Mouse (Mus musculus): Measurements from ENCODE around the gene Fgfr2.
"Not testable (repeated sequence)": the region's sequence is repeated elsewhere in the genome, so short reads cannot be mapped to it uniquely, and the experiment has no call there.

Gene Fgfr2

GRCm38 (mm10) chr7:132480696-132481306, 642.3 kb downstream of the Fgfr2 start:
- DNase-seq, result no peak

GRCm38 (mm10) chr7:132478295-132478809, 644.8 kb downstream of the Fgfr2 start:
- DNase-seq, result no peak

GRCm38 (mm10) chr7:132477753-132478152, 645.4 kb downstream of the Fgfr2 start:
- DNase-seq, result no peak

GRCm38 (mm10) chr7:132476491-132476890, 646.7 kb downstream of the Fgfr2 start:
- no peak for DNase-seq

DNA sequence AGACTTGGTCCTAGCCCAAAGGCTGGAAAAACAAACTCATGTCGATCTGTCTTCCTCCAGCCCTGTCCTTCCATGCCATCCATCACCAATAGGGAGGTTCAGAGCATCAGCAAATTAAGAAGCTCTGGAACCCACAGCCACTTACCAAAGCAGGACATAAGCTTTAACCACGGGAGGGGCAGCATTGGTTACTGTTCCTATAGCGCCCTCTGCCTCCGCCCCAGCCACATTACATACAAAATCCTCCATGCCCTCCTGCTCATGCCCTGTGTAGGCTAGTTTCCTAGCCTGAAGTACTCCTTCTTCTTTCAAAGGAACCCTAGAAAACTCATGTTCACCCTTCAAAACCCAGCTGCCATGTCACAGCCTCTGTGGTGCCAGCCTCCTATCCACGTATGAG, 648.1 kb downstream of the Fgfr2 start:
- peak; percentile 63 for DNase-seq

DNA sequence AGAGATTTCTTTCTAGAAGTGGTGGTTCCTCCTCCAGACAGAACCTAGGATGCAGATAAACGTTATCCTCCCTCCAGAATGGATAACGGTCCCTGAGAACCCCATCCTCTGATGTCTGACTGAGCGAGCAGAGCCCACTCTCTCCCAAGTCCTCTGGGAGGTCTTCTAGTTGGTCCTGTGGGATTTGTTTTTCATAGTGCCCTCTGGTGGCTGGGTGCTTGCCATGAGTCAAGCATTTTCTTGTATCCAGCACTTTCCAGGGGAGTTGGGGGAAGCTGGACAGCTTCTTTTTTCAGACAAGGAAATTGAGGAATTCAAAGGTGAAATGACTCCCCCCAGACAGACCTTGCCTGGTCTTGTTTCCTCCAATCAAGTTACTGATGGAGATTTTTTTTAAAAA, 651.8 kb downstream of the Fgfr2 start:
- no peak for DNase-seq

DNA sequence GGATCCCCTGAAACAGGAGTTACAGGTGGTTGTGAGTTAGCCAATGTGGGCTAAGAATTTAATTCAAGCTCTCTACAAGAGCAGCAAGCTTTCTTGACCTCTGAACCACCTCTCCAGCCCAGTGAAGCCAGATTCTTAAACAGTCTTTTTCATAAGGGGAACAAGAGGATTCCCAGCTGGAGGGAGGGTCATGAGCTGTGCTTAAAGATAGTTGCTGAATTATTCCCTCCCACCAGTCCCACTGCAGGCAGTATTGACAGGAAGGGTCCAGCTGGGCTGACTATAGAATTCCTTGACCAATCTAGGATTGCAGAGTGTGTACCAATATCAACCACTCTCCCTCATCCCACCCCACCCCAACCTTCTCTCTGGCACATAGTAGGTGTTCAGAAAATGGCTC, 654.8 kb downstream of the Fgfr2 start:
- DNase-seq, result no peak

- no peak for DNase-seq
Measured at GRCm38 (mm10) chr7:132465897-132466296, 657.3 kb downstream of the Fgfr2 start.

DNA sequence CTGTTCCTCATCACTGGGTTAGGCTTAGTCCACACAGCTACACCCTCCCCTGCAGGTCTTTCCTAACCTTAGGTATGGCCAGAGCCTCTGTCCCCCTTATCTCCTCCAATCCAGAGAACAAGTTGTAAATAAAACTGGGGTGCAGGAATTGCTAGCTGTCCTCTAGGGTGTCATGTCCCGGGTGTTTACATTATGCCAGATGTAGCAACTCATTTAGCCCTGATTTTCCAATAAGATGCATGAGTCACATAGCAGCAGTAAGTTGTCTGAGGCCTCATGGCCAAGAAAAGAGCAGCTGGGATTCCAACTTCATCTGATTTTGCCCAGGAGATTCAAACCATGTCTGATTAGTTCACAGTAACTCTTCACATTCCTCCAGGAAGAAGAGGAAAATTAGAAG, 658.3 kb downstream of the Fgfr2 start:
- DNase-seq, result no peak

DNA sequence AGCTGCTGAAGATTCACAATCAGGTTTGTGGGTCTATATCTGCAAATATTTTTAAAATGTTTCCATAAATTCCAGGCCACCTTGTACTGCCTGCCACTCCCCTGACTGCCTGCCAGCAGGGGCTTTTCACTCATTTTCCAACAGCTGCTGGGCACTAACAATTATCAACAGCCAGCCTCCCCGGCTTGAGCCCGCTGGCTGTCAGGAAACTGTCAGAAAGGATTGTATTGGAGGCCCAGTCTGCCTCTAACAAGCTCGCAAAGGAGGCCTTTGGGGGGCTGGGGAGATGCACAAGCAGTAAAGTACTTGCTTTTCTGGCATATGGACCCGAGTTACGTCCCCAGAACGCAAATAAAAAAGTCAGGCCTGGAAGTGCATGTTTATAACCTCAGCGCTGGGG, 664.7 kb downstream of the Fgfr2 start:
- DNase-seq, result no peak

DNA sequence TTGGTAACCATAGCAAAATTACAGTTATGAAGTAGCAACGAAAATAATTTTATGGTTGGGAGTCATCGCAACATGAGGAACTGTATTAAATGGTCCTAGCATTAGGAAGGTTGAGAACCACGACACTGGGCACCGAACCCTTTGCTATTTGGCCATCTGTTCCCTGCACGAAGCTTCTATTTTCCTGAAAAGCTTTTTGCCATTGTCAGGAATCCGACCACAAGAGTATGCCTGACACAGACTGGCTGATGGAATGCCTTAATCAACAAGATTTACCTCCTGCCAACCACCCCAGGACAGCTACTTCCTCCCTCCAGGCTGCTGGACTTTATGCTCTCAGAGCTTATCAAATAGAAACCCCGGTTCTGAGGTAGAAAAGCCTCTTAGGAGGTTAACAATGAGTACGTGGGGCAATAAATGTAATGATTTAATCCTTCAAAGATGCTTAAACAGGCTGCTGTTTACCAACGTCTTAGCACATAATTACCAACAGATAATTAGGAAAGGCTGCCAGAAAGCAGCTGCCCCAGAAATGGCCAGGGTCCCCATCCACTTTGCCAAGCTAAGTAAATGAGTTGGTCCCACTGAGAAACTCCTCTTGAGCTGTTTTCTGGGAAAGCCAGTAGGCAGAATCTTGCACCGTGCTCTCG, 668.0 kb downstream of the Fgfr2 start:
- DNase-seq, result no peak

DNA sequence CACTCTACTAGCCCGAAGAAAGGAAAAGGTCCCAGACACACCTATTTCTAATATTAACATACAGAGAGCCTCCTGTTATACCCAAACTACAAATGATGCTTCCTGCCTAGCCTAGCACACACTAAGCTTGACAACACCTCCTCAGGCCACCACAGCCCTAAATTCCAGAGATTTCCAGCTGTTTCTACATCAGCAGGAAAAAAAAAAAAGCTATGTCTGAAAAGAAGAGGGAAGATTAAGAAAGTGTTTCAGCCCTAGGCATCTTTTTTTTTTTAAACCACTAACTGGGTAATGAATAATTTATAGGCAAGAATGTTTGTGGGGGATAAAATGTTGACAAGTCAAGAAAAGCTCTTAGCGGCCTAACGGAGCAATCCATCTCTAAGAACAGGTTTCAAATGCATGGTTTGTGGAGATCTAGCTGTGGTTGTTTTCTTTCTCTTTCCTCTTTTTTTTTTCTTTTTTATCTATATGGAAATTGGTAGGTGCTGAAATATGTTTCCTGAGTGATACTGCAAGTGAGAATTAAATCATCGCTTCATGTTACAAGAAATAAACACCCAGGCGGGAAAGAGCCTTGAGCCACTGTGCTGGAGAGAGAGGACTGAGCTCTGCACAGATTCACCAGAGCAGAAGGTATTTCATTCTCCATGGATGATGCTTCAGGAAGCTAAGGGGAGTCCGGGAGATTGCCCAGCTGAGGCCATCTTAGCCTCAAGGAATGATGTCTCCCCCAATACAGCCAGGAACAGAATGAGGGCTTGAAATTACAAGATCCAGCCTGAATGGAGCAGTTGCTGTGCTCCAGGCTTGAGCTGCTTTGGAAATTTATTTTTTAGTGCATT, 673.0 kb downstream of the Fgfr2 start:
- no peak for DNase-seq

DNA sequence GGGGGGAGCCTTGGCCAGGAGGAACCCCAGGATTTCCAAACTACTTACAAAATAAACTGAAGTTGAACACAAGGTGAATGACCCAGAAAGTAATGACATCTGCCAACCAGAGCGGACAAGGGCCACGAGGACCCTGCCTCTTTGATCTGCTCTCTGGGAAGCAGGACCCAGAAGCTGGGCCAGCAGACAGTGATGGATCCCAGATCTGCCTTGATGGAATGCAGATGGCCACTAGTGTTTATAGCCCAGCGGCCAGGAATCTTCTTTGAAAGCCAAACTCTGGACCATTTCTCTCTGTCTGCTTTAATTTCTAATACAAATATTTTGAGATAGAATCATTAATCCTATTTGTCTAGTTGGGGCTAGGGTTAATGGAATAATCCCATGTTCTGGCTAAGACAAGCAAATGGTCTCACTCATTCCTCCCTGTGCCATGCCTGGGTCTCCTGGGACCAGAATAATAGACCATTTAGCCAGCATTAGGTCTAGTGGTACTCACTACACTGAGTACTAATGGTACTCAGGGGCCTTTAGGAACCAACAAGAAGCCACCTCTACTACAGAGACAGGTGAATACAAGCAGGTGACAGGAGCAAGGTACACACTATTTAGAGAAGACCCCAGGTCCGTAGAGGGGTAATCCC, 674.5 kb downstream of the Fgfr2 start:
- DNase-seq, result no peak

DNA sequence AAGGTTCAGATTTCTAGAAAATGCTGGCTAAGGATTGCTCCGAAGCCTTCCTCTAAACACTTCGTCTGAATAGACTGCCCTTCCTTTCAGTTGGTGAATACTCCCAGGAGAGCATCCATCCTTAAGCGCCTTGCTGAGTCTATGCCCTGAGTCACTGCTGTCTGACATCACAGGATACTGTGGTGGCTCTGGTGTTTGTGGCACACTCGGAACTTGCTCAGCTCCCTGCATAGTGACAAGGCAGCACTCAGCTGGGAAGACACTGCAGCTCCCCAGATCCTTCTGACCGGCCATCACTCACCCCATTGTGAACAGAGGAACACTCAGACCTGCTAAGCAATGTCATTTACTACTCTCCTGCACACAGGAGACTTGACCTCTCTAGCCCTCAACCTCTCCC, 675.6 kb downstream of the Fgfr2 start:
- DNase-seq, result no peak

DNA sequence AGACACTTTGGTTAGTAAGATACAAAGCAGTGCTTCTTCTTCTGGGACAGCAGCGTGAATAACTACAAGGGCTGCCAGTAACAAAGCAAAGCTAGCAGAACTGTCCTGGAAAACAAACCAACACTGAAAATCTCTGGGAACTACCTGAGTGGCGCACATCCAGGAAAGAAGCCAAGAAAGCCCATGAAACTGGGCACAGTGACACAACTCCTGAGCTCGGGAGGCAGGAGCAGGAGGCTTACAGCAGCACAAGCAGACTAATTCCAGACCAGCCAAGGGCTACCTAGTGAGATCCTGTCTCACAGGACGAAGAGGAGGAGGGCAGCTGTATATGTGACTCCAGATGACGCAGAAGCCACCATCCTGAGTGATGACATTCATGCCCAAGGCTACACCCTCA, 676.3 kb downstream of the Fgfr2 start:
- DNase-seq, result peak; percentile 51

- no peak for DNase-seq
Measured at GRCm38 (mm10) chr7:132444221-132444620, 678.9 kb downstream of the Fgfr2 start.

DNA sequence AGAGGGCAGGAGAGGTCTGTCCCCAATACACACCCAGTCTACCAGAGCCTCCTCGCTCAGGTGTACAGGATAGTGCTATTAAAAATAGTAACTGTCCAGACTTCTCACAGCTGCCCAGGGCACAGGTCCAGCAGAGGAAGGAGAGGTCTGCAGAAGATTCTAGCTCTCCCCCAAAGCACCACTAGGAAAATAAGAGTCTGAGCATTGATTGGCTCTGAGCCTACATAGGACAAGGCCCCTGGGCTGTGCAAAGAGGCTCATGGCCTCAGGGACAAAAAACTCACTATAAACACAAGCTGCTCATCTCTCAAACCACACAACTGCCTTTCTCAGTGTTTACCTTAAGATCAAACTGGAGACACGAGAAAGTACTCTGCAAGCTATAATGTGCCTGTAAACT, 679.4 kb downstream of the Fgfr2 start:
- DNase-seq, result peak; percentile 7

GRCm38 (mm10) chr7:132443134-132443533, 680.0 kb downstream of the Fgfr2 start:
- no peak for DNase-seq

- DNase-seq, result not testable (repeated sequence)
Measured at GRCm38 (mm10) chr7:132442133-132442763, 680.9 kb downstream of the Fgfr2 start.

DNA sequence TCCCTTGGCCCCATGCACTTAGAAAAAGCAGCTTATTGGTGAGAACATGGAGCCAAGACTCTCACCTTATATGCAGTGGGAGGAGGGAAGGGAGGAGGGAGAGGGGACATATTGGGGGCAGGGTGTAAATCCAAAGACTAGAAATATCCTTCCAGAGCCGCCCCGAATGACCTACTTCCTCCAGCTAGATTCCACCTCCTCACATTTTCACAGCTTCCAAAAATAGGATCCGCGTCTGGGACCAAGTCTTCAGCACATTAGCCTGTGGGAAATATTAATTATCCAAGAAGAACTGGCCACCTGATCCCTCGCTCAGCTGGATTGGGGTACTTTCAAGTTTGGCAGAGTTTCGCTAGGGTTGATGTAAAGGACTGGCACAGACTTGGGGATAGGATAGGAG, 683.2 kb downstream of the Fgfr2 start:
- no peak for DNase-seq

GRCm38 (mm10) chr7:132438060-132438459, 685.1 kb downstream of the Fgfr2 start:
- DNase-seq, result no peak

DNA sequence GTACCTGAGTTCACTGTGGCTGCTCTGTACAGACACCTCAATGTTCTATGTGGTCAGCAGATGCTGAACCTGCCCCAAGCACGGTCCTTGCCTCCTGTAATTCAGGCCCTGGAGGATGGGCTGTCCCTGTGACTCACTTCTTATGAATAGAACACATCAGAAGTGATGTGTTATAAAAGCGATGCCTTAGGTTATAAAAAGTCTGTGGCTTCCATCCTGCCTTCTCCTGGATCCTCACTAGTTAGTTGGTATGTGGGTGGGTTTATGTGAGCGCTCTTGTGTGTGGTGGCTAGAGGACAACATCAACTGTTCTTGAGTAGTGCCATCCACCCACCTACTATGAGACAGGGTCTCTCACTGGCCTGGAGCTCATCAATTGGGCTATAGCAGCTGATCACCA, 685.7 kb downstream of the Fgfr2 start:
- no peak for DNase-seq

Data from cerebellum, adult 11 months (tissue).